Mouse (Mus musculus) cerebellum, adult 2 months (tissue): Measurements from ENCODE around the gene Mzt1. TPM values are rescaled to one million over a fixed set of nuclear protein-coding genes. Genes with fewer than 3 reads are reported as not detected.

ENCODE experiments used
- DNase-seq, 2 experiments: peaks; one replicate each; pipeline ENCODE4 v3.0.0; 2021
- H3K27ac ChIP-seq: fragments of 200-500 bp; 2 replicates; pipeline ENCODE4 v1.5.1; 2012; ENCODE audit warnings: low read length, control low read depth, inconsistent platforms; ENCODE audit not compliant: insufficient read depth
- H3K27me3 ChIP-seq: fragments of 200-500 bp; 2 replicates; pipeline ENCODE4 v1.6.1; 2012; ENCODE audit warnings: inconsistent platforms, mild to moderate bottlenecking, low read length, moderate library complexity; ENCODE audit not compliant: control insufficient read depth, insufficient read depth
- H3K4me1 ChIP-seq: fragments of 200-500 bp; 2 replicates; pipeline ENCODE4 v1.6.1; 2011; ENCODE audit warnings: low read length; ENCODE audit not compliant: control insufficient read depth, insufficient read depth
- H3K4me3 ChIP-seq: fragments of 200-500 bp; replicated peaks from 2 replicates; pipeline ENCODE3; 2011; ENCODE audit warnings: mild to moderate bottlenecking, low read depth, low read length, control low read depth; ENCODE audit not compliant: insufficient read depth
- CTCF ChIP-seq: fragments of 200-500 bp; IDR thresholded peaks from 2 replicates; pipeline ENCODE4 v1.5.1; 2011; ENCODE audit warnings: low read depth, mild to moderate bottlenecking, control low read depth, low read length, moderate library complexity, borderline replicate concordance; ENCODE audit not compliant: insufficient read depth
- POLR2A ChIP-seq: fragments of 200-500 bp; IDR thresholded peaks from 2 replicates; pipeline ENCODE4 v1.6.1; 2011; ENCODE audit warnings: low read length, control low read depth, borderline replicate concordance; ENCODE audit not compliant: insufficient read depth
- WGBS: fragments of 180-500 bp; shearing (Covaris S2); methylation state at CpG from one replicate; pipeline ENCODE4 v1.1.7; 2018; 5-methylcytosine and 5-hydroxymethylcytosine counted together
- polyA plus RNA-seq: library from polyadenylated mRNA; depleted of rRNA; stranded (reverse); fragments of >200 nt; gene quantifications from 2 replicates; pipeline ENCODE4 v1.2.3, GENCODE M21; 2012

Gene Mzt1
- polyA plus RNA-seq, 1 experiment = 60.9 TPM

DNA sequence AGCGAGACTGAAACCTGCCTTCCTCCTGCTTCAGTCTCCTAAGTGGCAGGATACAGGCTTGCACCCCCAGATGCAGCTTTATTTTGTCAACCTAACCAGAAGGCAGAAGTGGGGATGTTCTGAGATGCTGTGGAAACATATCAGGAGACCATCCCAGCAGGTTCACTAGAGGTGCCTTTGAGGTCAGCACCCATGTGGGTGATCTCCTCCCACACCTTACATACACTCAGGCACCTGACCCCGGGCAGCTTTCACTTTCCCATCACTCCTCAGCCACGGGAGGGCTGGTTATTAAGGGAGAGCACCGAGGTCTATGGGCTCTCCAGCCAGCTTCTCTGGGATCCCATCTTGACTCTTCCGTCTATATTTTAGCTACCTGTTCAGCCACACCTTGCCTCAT lies 13.3 kb downstream of the Mzt1 start:
- Histone ChIP-seq H3K4me1 (no peaks in the 10 kb centered on the region), H3K27me3 (no peaks in the 10 kb centered on the region), H3K27ac (no peak overlapping the region), H3K4me3 (no peak overlapping the region)
- WGBS = 82% methylated on average over 5 of the region's 5 CpGs
- TF ChIP-seq CTCF = no peak
- TF ChIP-seq POLR2A = no peak
- no peak for DNase-seq

- no peaks in the 10 kb centered on the region for H3K27me3 ChIP-seq
- 72% methylated on average over 5 of the region's 5 CpGs for WGBS
- no peak for DNase-seq
- no peak overlapping the region for H3K27ac ChIP-seq
- no peaks in the 10 kb centered on the region for H3K4me1 ChIP-seq
- no peak overlapping the region for H3K4me3 ChIP-seq
- TF ChIP-seq POLR2A = no peak
- TF ChIP-seq CTCF = no peak
Observed at GRCm38 (mm10) chr14:99031337-99031873, 14.5 kb downstream of the Mzt1 start.

GRCm38 (mm10) chr14:99029987-99030386 lies 15.9 kb downstream of the Mzt1 start:
- TF ChIP-seq CTCF (no peak), POLR2A (no peak)
- no peak overlapping the region for H3K4me3 ChIP-seq
- no peaks in the 10 kb centered on the region for H3K27me3 ChIP-seq
- no peaks in the 10 kb centered on the region for H3K4me1 ChIP-seq
- DNase-seq = no peak
- WGBS = 57% methylated on average over 5 of the region's 5 CpGs
- H3K27ac ChIP-seq = no peak overlapping the region

GRCm38 (mm10) chr14:99022346-99023086 lies 23.4 kb downstream of the Mzt1 start:
- Histone ChIP-seq H3K27me3 (no peaks in the 10 kb centered on the region), H3K4me1 (no peaks in the 10 kb centered on the region), H3K4me3 (no peak overlapping the region), H3K27ac (no peak overlapping the region)
- WGBS = 36% methylated on average over 12 of the region's 12 CpGs
- TF ChIP-seq CTCF = no peak
- no peak for TF ChIP-seq POLR2A
- DNase-seq = no peak

- H3K27me3 ChIP-seq = no peaks in the 10 kb centered on the region
- no peaks in the 10 kb centered on the region for H3K4me1 ChIP-seq
- 68% methylated on average over 10 of the region's 10 CpGs for WGBS
- no peak overlapping the region for H3K4me3 ChIP-seq
- no peak for TF ChIP-seq POLR2A
- TF ChIP-seq CTCF = no peak
- no peak for DNase-seq
- H3K27ac ChIP-seq = no peak overlapping the region
Observed at GRCm38 (mm10) chr14:99019136-99019808, 26.7 kb downstream of the Mzt1 start.

GRCm38 (mm10) chr14:99018691-99019090 lies 27.2 kb downstream of the Mzt1 start:
- Histone ChIP-seq H3K4me3 (no peak overlapping the region), H3K27me3 (no peaks in the 10 kb centered on the region), H3K4me1 (no peaks in the 10 kb centered on the region), H3K27ac (no peak overlapping the region)
- DNase-seq = no peak
- TF ChIP-seq CTCF (no peak), POLR2A (no peak)
- WGBS = 93% methylated on average over 7 of the region's 7 CpGs

DNA sequence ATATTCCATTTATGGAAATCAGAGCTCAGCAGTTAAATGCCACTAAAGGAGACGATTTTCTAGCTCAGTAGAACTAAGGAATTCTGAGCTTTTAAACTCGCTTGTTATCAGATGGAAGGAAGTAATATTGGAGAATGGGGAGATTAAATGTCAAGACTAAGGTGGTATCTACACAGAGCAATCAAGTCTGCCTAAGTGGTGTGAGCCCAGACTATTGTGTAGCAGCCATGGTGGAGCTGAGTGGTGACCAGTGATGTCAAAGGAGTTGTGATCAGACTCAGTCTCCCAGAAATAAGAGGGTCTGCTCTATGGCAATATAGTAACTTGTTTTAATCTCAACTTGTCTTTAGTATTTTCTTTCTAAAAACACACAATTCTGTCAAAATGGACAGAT lies 35.0 kb downstream of the Mzt1 start:
- 26% methylated on average over 2 of the region's 2 CpGs for WGBS
- no peaks in the 10 kb centered on the region for H3K27me3 ChIP-seq
- no peak overlapping the region for H3K4me3 ChIP-seq
- no peak overlapping the region for H3K27ac ChIP-seq
- H3K4me1 ChIP-seq = no peaks in the 10 kb centered on the region
- no peak for TF ChIP-seq CTCF
- no peak for TF ChIP-seq POLR2A
- no peak for DNase-seq

GRCm38 (mm10) chr14:99010224-99010919 lies 35.6 kb downstream of the Mzt1 start:
- WGBS = 17% methylated on average over 8 of the region's 8 CpGs
- H3K4me1 ChIP-seq = no peaks in the 10 kb centered on the region
- H3K27me3 ChIP-seq = no peaks in the 10 kb centered on the region
- TF ChIP-seq POLR2A (no peak), CTCF (no peak)
- no peak overlapping the region for H3K4me3 ChIP-seq
- H3K27ac ChIP-seq = no peak overlapping the region
- peak in 1 of 2 experiments; percentile 14 for DNase-seq
